Mouse (Mus musculus): Measurements from ENCODE around the gene Cyp24a1. TPM values are rescaled to one million over a fixed set of nuclear protein-coding genes. Genes with fewer than 3 reads are reported as not detected.

The Cyp24a1 gene
- polyA plus RNA-seq, 1 experiment from 2014 or later: not detected

DNA sequence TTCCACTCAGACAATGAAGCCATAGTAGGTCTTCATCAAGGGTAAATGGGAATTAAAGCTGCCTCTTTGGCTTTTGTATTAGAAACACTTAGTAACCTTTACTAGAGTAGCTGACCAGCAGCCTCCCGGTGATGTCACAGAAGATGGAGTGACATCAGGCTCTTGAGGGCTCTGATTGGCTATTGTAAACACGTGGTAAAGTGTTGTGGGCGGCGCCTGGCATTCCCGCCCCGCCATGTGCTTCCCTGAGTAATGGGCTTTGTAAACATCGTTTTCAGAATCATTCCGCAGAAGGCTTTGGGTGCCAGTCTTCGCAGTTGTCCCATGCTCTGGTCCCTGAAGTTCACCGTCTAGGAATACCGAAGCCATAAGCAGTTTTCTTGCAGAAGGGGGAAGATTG lies 13.0 kb downstream of the Cyp24a1 start:
- Histone ChIP-seq H3K27ac (ENCODE audit: low read depth, low read length) (no peak overlapping the region), H3K27me3 (ENCODE audit: control insufficient read depth, insufficient read depth, low read length) (no peaks in the 10 kb centered on the region; the same call in 1 of the 2 replicates), H3K4me2 (ENCODE audit: low read depth, low read length, severe bottlenecking) (no peak overlapping the region), H3K4me1 (replicated peaks; ENCODE audit: control insufficient read depth, insufficient read depth, low read length) (no peaks in the 10 kb centered on the region), H3K9me3 (ENCODE audit: control insufficient read depth, low read length) (no peaks in the 10 kb centered on the region), H3K4me3 (ENCODE audit: low read depth, low read length) (no peak overlapping the region), H3K9ac (ENCODE audit: low read length) (no peak overlapping the region), H3K36me3 (ENCODE audit: control insufficient read depth, insufficient read depth, low read length) (no peaks in the 10 kb centered on the region)
- 77% methylated on average over 11 of the region's 11 CpGs for WGBS
- ATAC-seq (replicated peaks; ENCODE audit: low FRiP score): no peak
- no peak for DNase-seq (ENCODE audit: low spot score)

DNA sequence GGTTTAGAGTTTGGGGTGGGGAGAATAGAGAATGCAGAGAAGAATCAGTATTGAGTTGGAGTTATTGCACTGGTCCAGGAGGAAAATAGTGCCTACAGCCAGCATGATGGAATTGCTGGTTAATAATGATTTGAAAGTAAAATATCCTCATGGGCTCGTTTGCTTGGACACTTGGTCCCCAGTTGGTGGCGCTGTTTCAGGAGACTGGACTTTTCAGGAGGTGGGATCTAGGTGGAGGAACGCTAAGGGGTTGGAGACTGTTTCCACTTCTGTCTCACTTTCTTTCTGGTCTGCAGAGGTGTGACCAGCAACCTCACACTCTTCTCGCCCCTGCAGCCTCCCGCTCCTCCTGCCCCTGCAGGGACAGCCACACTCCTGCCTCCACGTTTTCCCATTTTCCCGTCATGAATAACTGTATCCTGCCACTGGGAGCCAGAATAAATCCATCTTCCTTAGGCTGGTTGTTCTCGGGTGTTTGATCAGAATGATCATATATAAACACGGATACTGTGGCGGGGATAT lies 14.9 kb downstream of the Cyp24a1 start:
- Histone ChIP-seq H3K36me3 (ENCODE audit: control insufficient read depth, insufficient read depth, low read length) (no peaks in the 10 kb centered on the region), H3K4me3 (ENCODE audit: low read depth, low read length) (no peak overlapping the region), H3K27ac (ENCODE audit: low read depth, low read length) (no peak overlapping the region), H3K4me1 (replicated peaks; ENCODE audit: control insufficient read depth, insufficient read depth, low read length) (no peaks in the 10 kb centered on the region), H3K9me3 (ENCODE audit: control insufficient read depth, low read length) (no peaks in the 10 kb centered on the region), H3K9ac (ENCODE audit: low read length) (no peak overlapping the region), H3K4me2 (ENCODE audit: low read depth, low read length, severe bottlenecking) (no peak overlapping the region), H3K27me3 (ENCODE audit: control insufficient read depth, insufficient read depth, low read length) (no peaks in the 10 kb centered on the region; the same call in 1 of the 2 replicates)
- DNase-seq (ENCODE audit: low spot score): no peak
- 72% methylated on average over 10 of the region's 10 CpGs for WGBS
- ATAC-seq (replicated peaks; ENCODE audit: low FRiP score): no peak

- Histone ChIP-seq H3K9me3 (ENCODE audit: control insufficient read depth, low read length) (no peaks in the 10 kb centered on the region), H3K27me3 (ENCODE audit: control insufficient read depth, insufficient read depth, low read length) (no peaks in the 10 kb centered on the region), H3K4me1 (replicated peaks; ENCODE audit: control insufficient read depth, insufficient read depth, low read length) (no peaks in the 10 kb centered on the region), H3K4me2 (ENCODE audit: low read depth, low read length, severe bottlenecking) (no peak overlapping the region), H3K9ac (ENCODE audit: low read length) (no peak overlapping the region), H3K4me3 (ENCODE audit: low read depth, low read length) (no peak overlapping the region), H3K27ac (ENCODE audit: low read depth, low read length) (no peak overlapping the region), H3K36me3 (ENCODE audit: control insufficient read depth, insufficient read depth, low read length) (no peaks in the 10 kb centered on the region)
- no peak for DNase-seq (ENCODE audit: low spot score)
- no peak for ATAC-seq (replicated peaks; ENCODE audit: low FRiP score)
- WGBS: 91% methylated on average over 8 of the region's 8 CpGs
These were observed 20.3 kb downstream of the Cyp24a1 start for GRCm38 (mm10) chr2:170476643-170477042.

DNA sequence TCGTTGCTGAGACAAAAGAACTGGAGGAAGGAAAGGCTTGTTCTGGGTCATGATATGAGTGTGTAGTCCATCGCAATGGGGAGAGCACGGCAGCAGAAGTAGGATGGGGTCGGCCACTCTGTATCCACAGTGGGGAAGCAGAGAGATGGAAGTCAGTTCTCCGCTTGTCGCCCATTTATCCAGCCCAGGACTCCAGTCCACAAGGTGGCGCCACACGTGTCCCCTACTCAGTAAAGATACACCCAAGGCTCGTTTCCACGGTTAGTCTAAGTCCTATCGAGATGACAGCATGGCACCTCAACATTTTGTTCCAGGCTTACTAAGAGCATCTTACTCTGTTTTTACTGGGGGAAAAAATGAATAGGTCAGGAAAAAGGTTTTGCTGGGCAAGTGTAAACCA lies 20.7 kb downstream of the Cyp24a1 start:
- H3K36me3 ChIP-seq (ENCODE audit: control insufficient read depth, insufficient read depth, low read length): no peaks in the 10 kb centered on the region
- 88% methylated on average over 11 of the region's 11 CpGs for WGBS
- no peak overlapping the region for H3K4me2 ChIP-seq (ENCODE audit: low read depth, low read length, severe bottlenecking)
- no peaks in the 10 kb centered on the region for H3K9me3 ChIP-seq (ENCODE audit: control insufficient read depth, low read length)
- no peak overlapping the region for H3K4me3 ChIP-seq (ENCODE audit: low read depth, low read length)
- no peak overlapping the region for H3K27ac ChIP-seq (ENCODE audit: low read depth, low read length)
- no peak for DNase-seq (ENCODE audit: low spot score)
- no peaks in the 10 kb centered on the region for H3K4me1 ChIP-seq (replicated peaks; ENCODE audit: control insufficient read depth, insufficient read depth, low read length)
- no peak overlapping the region for H3K9ac ChIP-seq (ENCODE audit: low read length)
- no peak for ATAC-seq (replicated peaks; ENCODE audit: low FRiP score)
- H3K27me3 ChIP-seq (ENCODE audit: control insufficient read depth, insufficient read depth, low read length): no peaks in the 10 kb centered on the region

DNA sequence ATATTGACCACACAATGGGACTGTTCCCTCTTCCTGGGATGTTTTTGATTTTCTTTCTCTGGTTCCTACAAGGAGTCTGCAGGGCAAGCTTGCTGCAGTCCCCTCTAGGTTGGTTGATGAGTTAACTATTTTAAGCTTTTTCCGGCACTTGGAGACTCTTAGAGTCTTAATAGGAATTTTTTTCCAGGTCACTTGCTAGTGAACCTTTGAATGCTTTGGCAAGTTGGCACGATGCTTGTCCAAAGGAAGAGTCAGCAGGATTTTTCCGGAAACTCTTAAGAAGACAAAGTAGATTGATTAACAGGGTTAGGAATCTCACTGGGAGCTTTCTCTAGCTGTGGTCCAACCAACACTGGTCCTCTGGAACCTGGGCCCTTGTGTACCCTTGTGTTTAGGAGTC lies 21.8 kb downstream of the Cyp24a1 start:
- ATAC-seq (replicated peaks; ENCODE audit: low FRiP score) (no peak), DNase-seq (ENCODE audit: low spot score) (no peak)
- Histone ChIP-seq H3K9me3 (ENCODE audit: control insufficient read depth, low read length) (no peaks in the 10 kb centered on the region), H3K4me1 (replicated peaks; ENCODE audit: control insufficient read depth, insufficient read depth, low read length) (no peaks in the 10 kb centered on the region), H3K36me3 (ENCODE audit: control insufficient read depth, insufficient read depth, low read length) (no peaks in the 10 kb centered on the region), H3K27ac (ENCODE audit: low read depth, low read length) (no peak overlapping the region), H3K4me2 (ENCODE audit: low read depth, low read length, severe bottlenecking) (no peak overlapping the region), H3K27me3 (ENCODE audit: control insufficient read depth, insufficient read depth, low read length) (no peaks in the 10 kb centered on the region), H3K4me3 (ENCODE audit: low read depth, low read length) (no peak overlapping the region), H3K9ac (ENCODE audit: low read length) (no peak overlapping the region)
- WGBS: 61% methylated on average over 3 of the region's 3 CpGs

DNA sequence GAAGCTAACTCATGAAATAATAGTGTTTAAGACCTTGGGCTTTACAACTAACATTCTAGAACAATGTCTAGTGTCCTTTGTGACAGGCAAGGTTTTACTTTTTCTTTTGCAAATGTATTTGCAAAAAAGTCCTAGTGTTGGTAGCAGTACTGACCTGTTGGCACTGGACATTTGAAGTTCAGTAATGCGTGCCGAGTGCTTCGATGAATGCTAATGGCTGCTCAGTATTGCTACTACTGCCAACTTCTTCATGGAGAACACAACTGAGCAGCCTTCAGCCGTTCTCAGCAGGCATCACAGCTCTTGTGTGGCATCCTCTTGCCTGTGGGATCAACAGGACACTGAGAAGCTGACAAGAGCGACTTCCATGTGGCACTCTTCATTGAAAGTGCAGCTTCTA lies 22.8 kb downstream of the Cyp24a1 start:
- Histone ChIP-seq H3K9ac (ENCODE audit: low read length) (no peak overlapping the region), H3K9me3 (ENCODE audit: control insufficient read depth, low read length) (no peaks in the 10 kb centered on the region), H3K4me1 (replicated peaks; ENCODE audit: control insufficient read depth, insufficient read depth, low read length) (0 out of 2 replicates have a peak, but pooled peaks cover 5% of the 10 kb centered on the region), H3K4me3 (ENCODE audit: low read depth, low read length) (no peak overlapping the region), H3K27me3 (ENCODE audit: control insufficient read depth, insufficient read depth, low read length) (no peaks in the 10 kb centered on the region), H3K4me2 (ENCODE audit: low read depth, low read length, severe bottlenecking) (no peak overlapping the region), H3K27ac (ENCODE audit: low read depth, low read length) (no peak overlapping the region), H3K36me3 (ENCODE audit: control insufficient read depth, insufficient read depth, low read length) (no peaks in the 10 kb centered on the region)
- no peak for ATAC-seq (replicated peaks; ENCODE audit: low FRiP score)
- WGBS: 90% methylated on average over 5 of the region's 5 CpGs
- no peak for DNase-seq (ENCODE audit: low spot score)

GRCm38 (mm10) chr2:170470591-170470990 lies 26.4 kb downstream of the Cyp24a1 start:
- ATAC-seq (replicated peaks; ENCODE audit: low FRiP score) (no peak), DNase-seq (ENCODE audit: low spot score) (no peak)
- 82% methylated on average over 5 of the region's 5 CpGs for WGBS

GRCm38 (mm10) chr2:170469616-170470308 lies 27.2 kb downstream of the Cyp24a1 start:
- Histone ChIP-seq H3K9me3 (ENCODE audit: control insufficient read depth, low read length) (no peaks in the 10 kb centered on the region), H3K4me2 (ENCODE audit: low read depth, low read length, severe bottlenecking) (no peak overlapping the region), H3K36me3 (ENCODE audit: control insufficient read depth, insufficient read depth, low read length) (no peaks in the 10 kb centered on the region), H3K27ac (ENCODE audit: low read depth, low read length) (no peak overlapping the region), H3K27me3 (ENCODE audit: control insufficient read depth, insufficient read depth, low read length) (no peaks in the 10 kb centered on the region), H3K4me3 (ENCODE audit: low read depth, low read length) (no peak overlapping the region), H3K9ac (ENCODE audit: low read length) (no peak overlapping the region; the same call in 1 of the 2 replicates), H3K4me1 (replicated peaks; ENCODE audit: control insufficient read depth, insufficient read depth, low read length) (0 out of 2 replicates have a peak, but pooled peaks cover 5% of the 10 kb centered on the region)
- DNase-seq (ENCODE audit: low spot score) (peak; percentile 59), ATAC-seq (replicated peaks; ENCODE audit: low FRiP score) (peak; percentile 49; the same call in 1 of the 2 replicates)
- WGBS: 9% methylated on average over 10 of the region's 10 CpGs

More at GRCm38 (mm10) chr2:170470591-170470990, 26.4 kb downstream of the Cyp24a1 start:
- 0 out of 2 replicates have a peak, but pooled peaks cover 5% of the 10 kb centered on the region for H3K4me1 ChIP-seq (replicated peaks; ENCODE audit: control insufficient read depth, insufficient read depth, low read length)
- H3K4me3 ChIP-seq (ENCODE audit: low read depth, low read length): no peak overlapping the region
- no peak overlapping the region for H3K27ac ChIP-seq (ENCODE audit: low read depth, low read length)
- H3K4me2 ChIP-seq (ENCODE audit: low read depth, low read length, severe bottlenecking): no peak overlapping the region
- H3K9me3 ChIP-seq (ENCODE audit: control insufficient read depth, low read length): no peaks in the 10 kb centered on the region
- H3K36me3 ChIP-seq (ENCODE audit: control insufficient read depth, insufficient read depth, low read length): no peaks in the 10 kb centered on the region
- no peak overlapping the region for H3K9ac ChIP-seq (ENCODE audit: low read length)
- no peaks in the 10 kb centered on the region for H3K27me3 ChIP-seq (ENCODE audit: control insufficient read depth, insufficient read depth, low read length)

- Histone ChIP-seq H3K4me2 (ENCODE audit: low read depth, low read length, severe bottlenecking) (no peak overlapping the region), H3K27ac (ENCODE audit: low read depth, low read length) (no peak overlapping the region), H3K4me3 (ENCODE audit: low read depth, low read length) (no peak overlapping the region), H3K9me3 (ENCODE audit: control insufficient read depth, low read length) (no peaks in the 10 kb centered on the region), H3K4me1 (replicated peaks; ENCODE audit: control insufficient read depth, insufficient read depth, low read length) (0 out of 2 replicates have a peak, but pooled peaks cover 5% of the 10 kb centered on the region), H3K9ac (ENCODE audit: low read length) (no peak overlapping the region), H3K27me3 (ENCODE audit: control insufficient read depth, insufficient read depth, low read length) (no peaks in the 10 kb centered on the region), H3K36me3 (ENCODE audit: control insufficient read depth, insufficient read depth, low read length) (no peaks in the 10 kb centered on the region)
- ATAC-seq (replicated peaks; ENCODE audit: low FRiP score): no peak
- peak; percentile 64 for DNase-seq (ENCODE audit: low spot score)
These were observed 28.9 kb downstream of the Cyp24a1 start for GRCm38 (mm10) chr2:170468009-170468408.
